Mouse (Mus musculus) stomach, postnatal 0 days (tissue): ENCODE measurements at regions not wholly inside any gene's neighbourhood (a gene's known extent, or its start where the extent isn't known, plus 50 kb on each side); places are given as distances from the start of the nearest gene placed in this dataset.

Source experiments
- CTCF ChIP-seq: IDR thresholded peaks from 2 replicates; pipeline ENCODE4 v1.5.1; 2016; ENCODE audit warnings: antibody characterized with exemption, low read depth, mild to moderate bottlenecking, moderate library complexity
- EP300 ChIP-seq: optimal IDR thresholded peaks from 2 replicates; pipeline ENCODE3; 2016; ENCODE audit warnings: antibody characterized with exemption

DNA sequence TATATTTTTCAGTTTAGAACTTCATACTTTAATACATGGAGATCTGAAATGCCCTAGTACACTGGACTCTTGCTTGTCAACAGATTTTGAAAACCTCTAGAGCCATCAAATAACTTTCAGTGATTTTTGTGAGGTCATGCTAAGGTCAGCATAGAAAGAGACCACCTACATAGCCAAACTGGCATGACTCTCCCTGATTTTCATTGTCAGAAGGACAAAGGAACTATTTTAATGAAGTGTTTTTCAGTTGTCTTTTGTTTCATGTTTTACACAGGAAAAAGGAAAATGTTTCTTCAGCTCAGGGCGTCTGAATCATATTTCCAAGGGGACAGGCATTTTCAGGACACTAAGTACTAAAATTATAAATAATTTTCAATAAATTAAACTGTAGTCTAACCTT lies 585.2 kb downstream of the Nfib start:
- TF ChIP-seq CTCF (no peak), EP300 (no peak)
